Mouse (Mus musculus) adrenal gland, postnatal 14 days (tissue): ENCODE measurements around the gene Sars. TPM values are rescaled to one million over a fixed set of nuclear protein-coding genes. Genes with fewer than 3 reads are reported as not detected.

Experiments used
- DNase-seq: peaks from one replicate; pipeline ENCODE4 v3.0.0; 2021; ENCODE audit warnings: mixed read lengths
- long read RNA-seq, 2 experiments: library from polyadenylated mRNA; stranded (forward); transcript quantifications; one replicate each; pipeline ENCODE4 v2.0.0; 2021
- total RNA-seq: library from RNA; stranded (reverse); gene quantifications from 2 replicates; pipeline ENCODE4 v1.2.3, GENCODE M21; 2021

Gene Sars
- 144 and 167 TPM in 2 replicates for total RNA-seq
- long read RNA-seq, experiment 1, transcript Sars-201 (11 exons, 3,570 nt): major isoform, 172 of 218 reads
- long read RNA-seq, experiment 1, transcript Sars-202 (12 exons, 1,866 nt): minor isoform, 8 of 218 reads
- long read RNA-seq, experiment 1, partial matches to known transcripts: 23 of 218 reads
- long read RNA-seq, experiment 1, other reads (novel, unspliced or antisense): 15 of 218 reads
- long read RNA-seq, experiment 2, transcript Sars-201 (11 exons, 3,570 nt): major isoform, 77 of 108 reads
- long read RNA-seq, experiment 2, partial matches to known transcripts: 22 of 108 reads
- long read RNA-seq, experiment 2, other reads (novel, unspliced or antisense): 5 of 108 reads

GRCm38 (mm10) chr3:108444698-108445365, at the start of gene Sars:
Gene Sars, minus strand, starts transcription at chr3:108445209.
- peak; percentile 96 for DNase-seq

DNA sequence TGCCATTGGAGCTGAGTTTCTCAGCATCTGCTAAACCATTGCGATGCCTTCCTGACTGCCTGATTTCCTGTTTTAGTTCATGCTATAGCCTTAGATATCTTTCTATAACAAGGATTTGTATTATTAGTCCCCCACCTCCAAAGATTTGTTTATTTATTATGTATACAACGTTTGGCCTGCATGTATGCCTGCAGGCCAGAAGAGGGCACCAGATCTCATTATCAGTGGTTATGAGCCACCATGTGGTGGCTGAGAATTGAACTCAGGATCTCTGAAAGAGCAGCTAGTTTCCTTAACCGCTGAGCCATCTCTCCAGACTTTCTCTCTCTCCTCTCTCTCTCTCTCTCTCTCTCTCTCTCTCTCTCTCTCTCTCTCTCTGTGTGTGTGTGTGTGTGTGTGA, 45.0 kb upstream of the Sars start:
- no peak for DNase-seq

DNA sequence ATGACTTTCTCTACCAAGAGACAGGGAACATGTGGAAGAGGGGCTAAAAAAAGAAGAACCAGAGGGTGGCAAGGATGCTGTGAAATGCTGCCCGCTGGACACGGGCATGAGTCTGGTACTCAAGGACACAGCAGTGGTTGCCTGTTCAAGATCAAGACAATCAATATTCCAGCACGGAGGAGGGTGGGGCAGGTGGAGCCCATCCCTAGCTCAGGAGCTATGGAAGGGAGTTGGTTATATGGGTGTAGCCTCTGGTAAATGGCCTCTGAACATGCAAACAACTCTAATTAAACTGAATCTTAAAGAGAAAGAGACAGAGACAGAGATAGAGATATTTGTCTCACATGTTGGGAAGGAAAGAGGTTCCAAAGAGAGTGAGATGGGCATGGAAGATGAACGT, 39.7 kb upstream of the Sars start:
- DNase-seq: no peak

DNA sequence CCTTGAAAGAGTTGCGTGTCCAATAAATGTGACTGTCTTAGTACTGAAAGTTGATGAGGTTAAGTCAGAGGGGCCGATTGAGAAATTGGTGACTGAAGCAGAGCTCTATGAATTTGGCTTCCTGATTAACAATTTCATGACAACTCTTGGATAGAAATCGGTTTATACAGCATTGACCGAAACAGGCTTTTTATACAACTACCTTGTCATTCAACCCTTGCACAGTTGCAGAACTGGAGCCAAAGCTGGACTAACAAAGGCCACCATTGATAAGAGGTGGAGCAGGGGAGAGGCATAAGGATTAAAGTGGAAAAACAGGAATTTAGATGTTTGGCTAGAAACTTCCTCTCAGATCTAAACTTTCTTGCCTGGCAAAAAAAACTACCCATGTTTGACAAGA, 33.8 kb upstream of the Sars start:
- DNase-seq: no peak

DNA sequence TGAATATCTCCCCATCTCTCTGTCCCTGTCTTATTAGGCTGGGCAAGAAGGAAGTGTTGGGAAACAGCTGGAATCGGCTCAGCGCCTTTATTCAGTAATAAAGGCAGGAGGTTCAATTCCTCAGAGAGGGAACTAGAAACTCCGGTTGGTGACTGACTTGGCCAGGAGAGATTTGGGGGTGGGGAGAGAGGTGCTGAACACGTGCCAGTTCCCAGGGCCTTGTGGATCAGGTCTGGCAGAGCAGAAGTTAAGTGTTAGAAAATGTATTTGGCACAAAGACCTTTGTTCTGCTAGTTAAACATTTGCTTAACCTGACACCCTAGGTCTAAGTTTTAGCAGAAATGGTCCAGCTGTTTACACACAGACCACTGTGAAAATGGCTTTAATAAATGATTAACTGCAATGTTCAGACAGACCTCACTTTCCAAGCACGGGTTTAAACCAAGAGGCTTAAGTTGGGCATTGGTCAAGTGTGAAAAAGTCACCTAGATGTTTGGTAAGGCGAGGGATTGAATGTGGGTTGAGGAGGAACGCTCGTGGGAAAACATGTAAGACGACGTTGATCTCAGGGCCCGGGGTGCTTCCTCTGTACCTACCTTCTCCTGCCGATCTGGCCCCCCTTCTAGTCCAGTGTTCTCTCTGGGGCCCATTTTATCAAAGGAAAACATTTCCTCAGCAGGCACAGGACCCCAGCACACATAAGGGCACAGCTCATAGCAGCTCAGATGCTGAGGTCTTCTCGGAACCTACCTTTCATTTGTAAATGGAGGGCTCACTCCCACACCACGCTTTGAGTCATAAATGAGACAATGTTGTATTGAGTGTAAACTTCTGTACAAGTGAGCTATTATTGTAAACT, 32.0 kb upstream of the Sars start:
- DNase-seq: peak; percentile 69

DNA sequence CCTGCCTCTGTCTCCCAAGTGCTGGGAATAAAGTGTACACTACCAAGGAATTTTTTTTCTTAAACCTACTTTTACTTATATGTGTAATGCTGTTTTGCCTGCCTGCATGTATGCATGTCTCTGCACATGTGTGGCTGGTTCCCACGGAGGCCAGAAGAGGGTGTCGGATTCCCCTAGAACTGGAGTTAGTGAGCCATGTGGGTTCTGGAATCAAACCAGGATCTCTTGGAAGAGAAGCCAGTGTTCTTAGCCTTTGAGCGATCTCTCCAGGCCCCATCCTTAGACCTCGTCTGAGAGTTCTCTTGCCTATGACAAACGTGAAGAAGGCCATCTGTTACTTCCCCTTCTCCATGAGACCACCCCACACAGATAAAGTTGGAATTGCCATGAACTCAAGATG, 30.5 kb upstream of the Sars start:
- DNase-seq: no peak

DNA sequence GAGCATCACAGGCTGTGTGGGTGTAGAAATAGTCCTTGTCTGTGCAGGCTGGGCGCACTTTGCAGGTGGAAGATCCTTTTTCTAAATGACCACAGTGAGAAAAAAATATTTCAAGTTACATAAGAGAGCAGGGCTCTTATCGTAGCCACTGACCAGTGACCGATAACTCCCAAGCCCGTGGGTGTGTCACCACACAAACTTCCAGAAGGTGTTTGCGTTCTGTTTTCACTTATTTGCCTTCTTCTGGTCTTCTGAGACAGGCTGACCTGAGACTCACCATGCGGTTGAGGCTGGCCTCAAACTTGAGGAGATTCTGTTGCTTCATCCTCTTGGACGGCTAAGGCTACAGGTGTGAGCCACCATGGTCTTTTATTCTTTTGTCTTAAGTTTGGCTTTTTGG, 30.0 kb upstream of the Sars start:
- no peak for DNase-seq

GRCm38 (mm10) chr3:108467760-108468159, 22.8 kb upstream of the Sars start:
- peak; percentile 52 for DNase-seq

- DNase-seq: peak; percentile 69
Measured at GRCm38 (mm10) chr3:108466425-108466824, 21.4 kb upstream of the Sars start.

GRCm38 (mm10) chr3:108458866-108459265, 13.9 kb upstream of the Sars start:
- peak; percentile 45 for DNase-seq

DNA sequence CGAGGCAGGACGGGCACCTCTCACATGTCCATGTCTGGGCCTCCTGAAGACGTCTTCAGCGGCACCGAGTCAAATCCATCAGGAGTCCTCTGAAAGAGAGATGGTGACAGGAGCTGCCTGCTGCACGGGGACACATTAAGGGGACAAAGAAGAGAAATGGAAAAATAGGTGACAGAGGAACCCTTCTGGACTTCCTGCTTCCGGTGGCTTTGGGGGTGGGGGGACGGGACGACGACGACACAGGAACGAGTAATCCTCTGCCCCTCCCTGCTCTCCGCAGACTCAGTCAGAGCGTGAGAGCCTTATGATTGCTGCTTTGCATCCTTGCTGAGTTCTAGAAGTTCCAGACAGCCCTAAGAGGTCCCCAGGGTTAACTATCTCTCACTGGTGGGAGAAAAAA, 13.4 kb upstream of the Sars start:
- no peak for DNase-seq

DNA sequence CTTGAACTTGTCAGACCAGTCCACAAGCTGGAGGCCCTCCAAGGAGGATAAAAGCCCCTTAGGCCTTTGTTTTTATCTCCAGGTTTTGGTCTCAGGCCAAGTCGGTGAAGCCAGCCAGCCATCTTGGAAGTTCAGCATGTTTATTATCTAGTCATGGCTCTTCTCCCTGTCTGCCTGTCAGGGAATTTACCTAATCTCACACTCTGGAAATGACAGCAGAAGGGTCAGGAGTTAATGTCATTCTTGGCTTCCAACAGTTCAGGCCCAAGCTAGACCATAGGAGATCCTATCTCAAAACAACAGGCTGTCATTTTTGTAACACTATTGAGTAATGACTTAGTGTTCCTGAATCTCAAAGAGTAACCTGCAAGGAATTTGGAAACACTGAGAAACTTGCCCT, 9.2 kb upstream of the Sars start:
- no peak for DNase-seq

DNA sequence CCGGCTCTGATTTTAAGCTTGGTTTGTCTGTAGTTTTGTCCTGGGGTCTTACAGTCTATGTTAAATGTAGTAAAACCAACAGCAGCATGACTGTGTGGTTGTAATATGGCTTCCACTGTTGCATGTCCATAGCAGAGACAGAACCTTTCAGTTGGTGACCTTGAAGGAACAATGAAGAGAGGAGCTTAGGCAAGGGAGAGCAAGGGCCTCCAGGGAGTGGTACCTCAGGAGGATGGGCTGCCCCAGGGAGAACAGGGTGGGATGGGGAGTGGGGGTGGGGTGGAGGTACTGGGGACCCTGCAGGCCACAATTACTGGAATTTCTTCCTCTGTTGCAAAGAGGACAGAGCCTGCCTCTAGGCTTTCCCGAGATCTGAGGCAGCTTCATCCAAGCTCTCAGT, 7.0 kb upstream of the Sars start:
- no peak for DNase-seq

DNA sequence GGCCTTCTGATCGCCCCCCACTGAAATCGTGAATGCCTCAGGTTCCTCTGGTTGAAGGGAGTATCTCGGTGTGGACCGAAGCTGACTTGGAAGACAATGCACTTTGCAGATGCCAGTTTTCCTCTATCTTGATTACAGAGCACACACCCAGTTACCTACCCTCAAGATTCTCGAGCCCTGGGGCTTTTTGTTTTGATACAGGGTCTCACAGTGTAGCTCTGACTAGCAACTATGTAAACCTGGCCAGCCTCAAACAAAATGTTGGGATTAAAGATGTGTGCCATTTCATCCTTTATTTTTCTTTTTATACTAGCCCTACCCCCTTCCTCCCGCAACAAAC, 327 bp upstream of the Sars start:
- no peak for DNase-seq

DNA sequence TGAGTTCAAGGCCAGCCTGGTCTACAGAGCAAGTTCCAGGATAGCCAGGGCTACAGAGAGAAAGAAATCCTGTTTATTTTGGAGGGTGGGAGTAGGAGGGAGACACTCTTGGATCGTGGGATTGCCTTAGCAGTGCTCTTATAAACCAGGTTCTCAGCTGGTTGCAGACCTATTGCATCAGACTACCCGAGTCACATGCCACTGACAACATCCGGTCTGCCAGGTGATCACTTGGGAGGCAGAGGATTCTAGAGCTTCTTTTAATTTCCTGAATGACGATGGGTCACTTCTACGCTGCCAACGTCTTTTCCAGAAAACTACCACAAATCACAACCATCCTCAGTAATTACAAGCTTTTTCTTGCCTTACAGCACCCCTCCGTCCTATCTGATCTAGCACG, 980 bp downstream of the Sars start:
- DNase-seq: peak; percentile 69

- no peak for DNase-seq
Measured at GRCm38 (mm10) chr3:108436380-108436714, 8.7 kb downstream of the Sars start.

GRCm38 (mm10) chr3:108435701-108436379, 9.2 kb downstream of the Sars start:
- DNase-seq: no peak

DNA sequence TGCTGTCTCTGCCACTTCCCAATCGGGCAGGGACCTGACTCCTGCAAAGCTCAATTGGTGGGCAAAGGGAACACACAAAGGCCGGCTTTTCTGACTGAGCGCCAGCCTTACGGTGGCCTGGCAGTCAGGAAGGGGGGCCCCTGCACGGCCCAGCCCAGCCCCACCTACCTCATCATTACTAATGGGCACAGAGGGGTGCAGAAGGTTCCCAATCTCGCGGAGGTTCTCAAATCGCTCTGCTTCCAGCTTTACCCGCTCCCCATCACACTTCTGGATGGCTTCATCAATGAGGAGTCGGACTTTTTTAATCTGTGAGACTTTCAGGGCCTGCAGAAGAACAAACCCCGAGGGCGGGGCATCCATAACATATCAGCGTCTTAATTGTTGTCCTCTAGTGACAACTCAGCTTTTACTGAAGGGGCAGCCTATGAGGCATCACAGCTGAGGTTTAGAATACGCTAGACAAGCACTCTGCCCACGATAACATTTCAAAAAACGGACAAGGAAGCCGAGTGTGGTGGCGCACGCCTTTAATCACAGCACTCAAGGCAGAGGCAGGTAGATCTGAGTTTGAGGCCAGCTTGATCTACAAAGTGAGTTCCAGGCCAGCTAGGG, 11.0 kb downstream of the Sars start:
- no peak for DNase-seq

DNA sequence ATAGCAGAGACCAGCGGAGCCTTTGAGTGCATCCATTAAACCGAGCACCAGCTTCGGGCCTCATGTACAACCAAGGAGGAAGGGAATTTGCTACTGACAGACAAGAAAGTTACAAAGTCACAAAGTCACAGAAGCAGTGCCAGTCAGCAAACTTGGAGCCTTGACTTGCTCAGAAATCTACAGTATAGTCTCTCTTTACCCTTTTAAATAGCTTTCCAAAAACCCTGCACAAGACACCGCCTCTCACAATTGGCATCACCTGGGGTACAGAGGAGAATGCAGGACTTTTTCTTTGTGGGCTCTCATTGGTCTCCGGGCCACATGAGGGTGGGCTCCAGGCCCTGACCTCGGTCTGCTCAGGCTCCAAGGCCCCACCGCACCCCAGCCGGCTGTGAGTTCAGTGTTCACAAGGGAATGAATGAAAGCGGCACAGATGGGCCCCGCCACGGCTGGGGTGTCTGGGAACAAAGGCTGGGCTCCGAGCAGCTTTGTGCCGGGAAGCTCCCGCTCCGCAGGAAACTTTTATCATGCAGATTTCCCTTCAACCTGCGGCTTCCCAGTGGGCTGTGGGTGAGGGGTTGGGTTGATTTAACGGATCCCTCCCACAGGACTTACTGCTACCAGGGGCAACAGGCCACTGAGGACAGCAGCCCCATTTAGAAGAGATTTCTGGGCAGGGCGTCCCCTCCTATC, 11.7 kb downstream of the Sars start:
- no peak for DNase-seq

DNA sequence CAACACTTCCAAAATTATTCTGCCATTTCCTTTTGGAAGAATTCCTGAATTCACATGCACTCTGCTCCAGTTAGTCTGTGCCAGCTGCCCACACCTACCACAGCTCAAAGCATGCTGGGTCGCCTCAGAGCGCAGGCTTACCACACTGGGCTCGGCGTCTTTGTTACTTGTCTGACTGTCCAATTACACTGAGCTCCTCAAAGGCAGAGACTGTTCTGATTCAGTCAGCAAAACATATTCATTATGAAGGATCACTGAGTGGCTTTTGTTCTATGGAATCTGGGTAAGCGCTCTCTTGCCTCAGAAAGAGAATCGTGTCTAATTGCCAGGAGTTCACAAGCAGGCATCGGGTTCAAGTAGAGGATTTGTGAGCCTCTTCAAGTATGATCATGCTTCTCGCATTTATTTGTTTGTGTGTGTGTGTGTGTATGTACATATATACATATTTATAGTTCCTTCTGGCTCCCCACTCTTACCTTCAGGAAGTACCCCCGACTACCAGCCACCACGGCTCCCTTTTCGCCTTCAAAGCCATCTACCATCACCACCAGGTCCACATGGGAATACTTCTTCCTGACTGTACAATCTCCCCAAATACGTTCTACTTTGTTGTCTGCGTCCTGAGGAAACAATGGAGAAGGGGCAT, 12.3 kb downstream of the Sars start:
- no peak for DNase-seq

- no peak for DNase-seq
Measured at GRCm38 (mm10) chr3:108425624-108426018, 19.4 kb downstream of the Sars start.
